Mouse (Mus musculus) erythroblast, embryonic 14.5 days (primary cell): ENCODE results near the gene Hadha.

Experiments used
- GATA1 ChIP-seq: IDR thresholded peaks from 2 replicates; pipeline ENCODE4 v1.6.1; 2012; ENCODE audit warnings: low read length, inconsistent platforms, mixed read lengths
- TAL1 ChIP-seq: IDR thresholded peaks from 3 replicates; pipeline ENCODE4 v1.6.1; 2012; ENCODE audit warnings: low read length, inconsistent platforms, mixed read lengths

DNA sequence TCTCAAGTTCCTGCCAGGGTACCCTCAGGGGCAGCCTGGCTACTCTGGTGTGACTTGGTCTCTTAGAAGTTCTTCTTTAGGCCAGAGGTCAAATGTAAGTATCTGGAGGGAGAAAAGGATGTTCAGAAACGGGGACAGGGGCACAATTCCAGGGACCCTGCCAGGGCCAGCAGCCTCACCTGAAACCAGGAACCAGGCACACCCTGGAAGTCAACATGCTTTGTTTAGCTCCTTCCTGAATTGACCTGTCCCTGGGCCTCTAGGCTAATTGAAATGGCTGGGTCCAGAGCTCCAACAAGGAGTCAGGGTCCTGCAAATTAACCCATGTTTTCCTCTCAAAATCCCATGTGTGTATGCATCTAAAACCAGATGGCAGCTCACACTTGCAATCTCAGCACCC, 49.5 kb upstream of the Hadha start:
- TF ChIP-seq GATA1: no peak
- no peak for TF ChIP-seq TAL1
